Mouse (Mus musculus): ENCODE measurements at regions not wholly inside any gene's neighbourhood (a gene's known extent, or its start where the extent isn't known, plus 50 kb on each side); places are given as distances from the start of the nearest gene placed in this dataset.

DNA sequence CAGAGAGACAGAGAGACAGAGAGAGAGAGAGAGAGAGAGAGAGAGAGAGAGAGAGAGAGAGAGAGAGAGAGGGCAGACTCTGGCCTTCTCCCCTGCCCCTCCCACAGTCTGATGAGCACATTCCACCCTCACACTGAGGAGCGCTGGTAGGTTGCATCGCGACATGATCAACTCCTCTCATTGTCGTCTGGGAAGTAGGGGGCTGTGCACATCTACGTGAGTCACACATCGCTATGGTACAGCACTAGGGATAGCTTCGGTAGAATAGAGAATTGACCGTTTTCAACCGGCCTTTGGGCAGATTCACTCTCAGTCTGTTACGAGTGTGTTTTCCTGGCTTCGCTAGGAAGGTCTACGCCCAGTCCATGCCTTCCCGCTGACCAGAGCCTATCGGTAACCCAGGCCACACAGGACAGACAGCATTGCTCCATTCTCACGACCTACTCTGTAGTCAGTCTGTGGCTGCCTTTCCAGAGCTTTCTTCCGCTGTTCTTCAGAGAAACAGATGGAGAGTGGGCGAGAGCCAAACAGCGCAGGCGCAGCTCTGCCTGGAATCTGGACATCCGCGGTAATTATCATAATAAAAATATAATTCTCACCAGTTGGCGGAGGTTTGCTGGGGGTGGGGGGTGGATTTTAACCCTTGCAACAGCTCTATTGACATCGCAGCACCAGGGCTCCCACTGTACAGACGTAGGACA, 164.3 kb downstream of the Emp1 start:
- Histone ChIP-seq H3K9ac (no peak overlapping the region), H3K27ac (no peak overlapping the region), H3K9me3 (replicated peaks) (no peaks in the 10 kb centered on the region), H3K4me3 (no peak overlapping the region), H3K4me2 (replicated peaks) (no peak overlapping the region), H3K27me3 (0 out of 2 replicates have a peak, but pooled peaks cover 4% of the 10 kb centered on the region), H3K36me3 (no peaks in the 10 kb centered on the region), H3K4me1 (peaks cover 10% of the 10 kb centered on the region)
- WGBS = 84% methylated on average over 24 of the region's 24 CpGs
- ATAC-seq (ENCODE audit: low FRiP score) = peak; percentile 67; the same call in 1 of the 2 replicates

DNA sequence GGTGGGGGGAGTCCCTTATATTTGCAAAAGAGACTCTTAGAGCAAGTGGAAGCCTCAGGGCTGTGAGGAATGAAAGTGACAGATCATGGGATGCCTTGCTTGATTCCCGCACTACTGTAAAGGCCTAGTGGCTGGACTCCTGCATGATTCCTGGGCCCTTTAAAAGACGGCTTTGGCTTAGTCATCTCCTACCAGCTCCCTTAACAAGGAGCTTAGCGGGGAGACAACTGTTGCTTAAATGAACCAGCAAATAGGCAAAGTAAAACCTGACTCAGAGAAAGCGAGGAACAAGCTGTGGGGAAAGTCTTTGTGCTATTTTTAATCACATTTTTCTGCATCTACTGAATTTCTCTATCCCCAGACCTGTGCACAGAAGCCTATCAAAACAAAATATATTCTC, 165.5 kb downstream of the Emp1 start:
- no peak overlapping the region for H3K27ac ChIP-seq
- H3K4me2 ChIP-seq (replicated peaks) = no peak overlapping the region
- H3K9me3 ChIP-seq (replicated peaks) = no peaks in the 10 kb centered on the region
- peaks cover 10% of the 10 kb centered on the region for H3K4me1 ChIP-seq
- no peak overlapping the region for H3K9ac ChIP-seq
- H3K27me3 ChIP-seq = 0 out of 2 replicates have a peak, but pooled peaks cover 4% of the 10 kb centered on the region
- H3K4me3 ChIP-seq = no peak overlapping the region
- ATAC-seq (ENCODE audit: low FRiP score) = no peak
- 68% methylated on average over 4 of the region's 4 CpGs for WGBS
- H3K36me3 ChIP-seq = no peaks in the 10 kb centered on the region

DNA sequence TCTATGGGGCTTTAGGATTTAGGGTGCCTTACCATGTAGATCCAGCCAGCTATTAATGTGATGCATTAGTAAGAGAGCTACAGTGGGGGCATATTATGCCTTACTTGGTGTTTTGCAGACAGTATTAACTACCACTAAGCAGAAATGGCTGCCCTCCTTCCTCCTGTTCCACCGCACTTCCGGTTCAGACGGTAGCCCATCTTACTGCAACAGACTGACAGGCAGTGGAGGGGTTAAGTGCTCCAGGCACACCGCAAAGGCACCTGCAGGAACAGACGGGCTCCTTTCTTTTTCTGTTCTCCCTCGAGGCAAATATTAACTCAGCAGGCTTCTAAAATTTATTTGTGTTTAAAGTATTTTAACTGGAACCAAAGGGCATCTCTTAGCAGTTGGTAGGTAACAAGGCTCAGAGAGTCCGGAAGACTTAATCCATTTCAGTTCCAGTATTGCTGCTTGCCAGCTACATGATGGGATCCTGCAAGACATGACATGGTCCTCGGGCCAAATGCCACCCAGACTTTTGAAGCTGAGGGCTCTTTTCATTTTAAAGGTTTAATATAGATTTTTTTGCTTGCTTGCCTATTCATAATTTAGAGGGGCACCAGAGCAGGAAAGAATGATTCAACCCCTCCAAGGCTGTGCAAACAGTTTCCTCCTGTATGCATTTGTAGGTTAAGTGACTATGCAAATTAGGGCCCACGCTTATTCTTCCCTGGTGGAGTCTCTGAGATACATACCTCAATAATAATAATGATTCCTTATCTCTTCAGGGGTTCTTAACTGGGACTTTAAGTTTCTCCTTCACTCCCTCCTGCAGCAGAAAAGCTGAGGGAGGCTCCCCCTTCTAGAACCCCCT, 177.7 kb downstream of the Emp1 start:
- no peaks in the 10 kb centered on the region for H3K36me3 ChIP-seq
- H3K27ac ChIP-seq = no peak overlapping the region
- H3K4me3 ChIP-seq = no peak overlapping the region
- no peaks in the 10 kb centered on the region for H3K9me3 ChIP-seq (replicated peaks)
- H3K9ac ChIP-seq = no peak overlapping the region
- no peaks in the 10 kb centered on the region for H3K27me3 ChIP-seq
- WGBS = 46% methylated on average over 9 of the region's 9 CpGs
- H3K4me2 ChIP-seq (replicated peaks) = no peak overlapping the region
- H3K4me1 ChIP-seq = peaks cover 6% of the 10 kb centered on the region; the same call in 1 of the 2 replicates
- ATAC-seq (ENCODE audit: low FRiP score) = no peak

GRCm38 (mm10) chr6:135541566-135541965, 179.2 kb downstream of the Emp1 start:
- 60% methylated on average over 5 of the region's 5 CpGs for WGBS
- H3K4me2 ChIP-seq (replicated peaks) = no peak overlapping the region
- peaks cover 6% of the 10 kb centered on the region; the same call in 1 of the 2 replicates for H3K4me1 ChIP-seq
- H3K27ac ChIP-seq = no peak overlapping the region
- no peaks in the 10 kb centered on the region for H3K36me3 ChIP-seq
- no peak for ATAC-seq (ENCODE audit: low FRiP score)
- H3K9ac ChIP-seq = no peak overlapping the region
- H3K9me3 ChIP-seq (replicated peaks) = no peaks in the 10 kb centered on the region
- H3K27me3 ChIP-seq = no peaks in the 10 kb centered on the region
- no peak overlapping the region for H3K4me3 ChIP-seq

- Histone ChIP-seq H3K4me3 (no peak overlapping the region), H3K9ac (no peak overlapping the region), H3K36me3 (no peaks in the 10 kb centered on the region), H3K4me2 (replicated peaks) (no peak overlapping the region), H3K27me3 (no peaks in the 10 kb centered on the region), H3K9me3 (replicated peaks) (no peaks in the 10 kb centered on the region), H3K4me1 (peaks cover 6% of the 10 kb centered on the region; the same call in 1 of the 2 replicates), H3K27ac (no peak overlapping the region; the same call in 1 of the 2 replicates)
- 63% methylated on average over 5 of the region's 5 CpGs for WGBS
- ATAC-seq (ENCODE audit: low FRiP score) = no peak
Measured at GRCm38 (mm10) chr6:135542356-135542755, 180.0 kb downstream of the Emp1 start.

DNA sequence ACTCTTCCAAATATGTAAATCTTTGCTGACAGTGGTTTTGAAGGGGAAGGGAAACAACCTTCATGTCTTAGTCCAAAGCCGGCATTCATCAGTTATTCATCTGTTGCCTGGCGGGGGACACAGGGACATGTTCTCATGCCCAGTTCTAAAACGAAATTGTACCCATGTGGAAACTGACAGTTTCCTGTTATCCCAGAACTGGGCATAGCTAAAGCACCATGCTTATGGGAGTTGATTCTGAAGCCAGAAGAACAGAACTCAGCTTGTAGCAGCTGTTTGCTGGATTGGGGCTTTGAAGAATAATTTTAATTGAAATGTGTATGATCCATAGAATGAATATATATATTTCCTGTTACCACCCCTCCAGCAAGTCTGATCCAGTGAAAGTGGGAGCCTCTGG, 181.0 kb downstream of the Emp1 start:
- H3K9me3 ChIP-seq (replicated peaks) = no peaks in the 10 kb centered on the region
- H3K36me3 ChIP-seq = no peaks in the 10 kb centered on the region
- H3K9ac ChIP-seq = no peak overlapping the region
- H3K4me3 ChIP-seq = no peak overlapping the region
- WGBS = 73% methylated on average over 3 of the region's 3 CpGs
- ATAC-seq (ENCODE audit: low FRiP score) = no peak
- H3K27ac ChIP-seq = no peak overlapping the region
- no peak overlapping the region for H3K4me2 ChIP-seq (replicated peaks)
- no peaks in the 10 kb centered on the region for H3K27me3 ChIP-seq
- peaks cover 6% of the 10 kb centered on the region; the same call in 1 of the 2 replicates for H3K4me1 ChIP-seq

- WGBS = 53% methylated on average over 3 of the region's 3 CpGs
- Histone ChIP-seq H3K4me3 (no peak overlapping the region), H3K27me3 (no peaks in the 10 kb centered on the region), H3K4me2 (replicated peaks) (no peak overlapping the region), H3K36me3 (no peaks in the 10 kb centered on the region), H3K9me3 (replicated peaks) (no peaks in the 10 kb centered on the region), H3K4me1 (peaks cover 6% of the 10 kb centered on the region; the same call in 1 of the 2 replicates), H3K27ac (no peak overlapping the region), H3K9ac (no peak overlapping the region)
- ATAC-seq (ENCODE audit: low FRiP score) = no peak
Measured at GRCm38 (mm10) chr6:135543863-135544262, 181.5 kb downstream of the Emp1 start.

- H3K27me3 ChIP-seq = no peaks in the 10 kb centered on the region
- no peaks in the 10 kb centered on the region for H3K36me3 ChIP-seq
- H3K4me1 ChIP-seq = no peaks in the 10 kb centered on the region
- H3K9ac ChIP-seq = no peak overlapping the region
- H3K9me3 ChIP-seq (replicated peaks) = no peaks in the 10 kb centered on the region
- H3K4me2 ChIP-seq (replicated peaks) = no peak overlapping the region
- H3K4me3 ChIP-seq = no peak overlapping the region
- no peak overlapping the region for H3K27ac ChIP-seq
- ATAC-seq (ENCODE audit: low FRiP score) = no peak
- WGBS = 43% methylated on average over 3 of the region's 3 CpGs
Measured at GRCm38 (mm10) chr6:135550368-135550950, 188.1 kb downstream of the Emp1 start.

DNA sequence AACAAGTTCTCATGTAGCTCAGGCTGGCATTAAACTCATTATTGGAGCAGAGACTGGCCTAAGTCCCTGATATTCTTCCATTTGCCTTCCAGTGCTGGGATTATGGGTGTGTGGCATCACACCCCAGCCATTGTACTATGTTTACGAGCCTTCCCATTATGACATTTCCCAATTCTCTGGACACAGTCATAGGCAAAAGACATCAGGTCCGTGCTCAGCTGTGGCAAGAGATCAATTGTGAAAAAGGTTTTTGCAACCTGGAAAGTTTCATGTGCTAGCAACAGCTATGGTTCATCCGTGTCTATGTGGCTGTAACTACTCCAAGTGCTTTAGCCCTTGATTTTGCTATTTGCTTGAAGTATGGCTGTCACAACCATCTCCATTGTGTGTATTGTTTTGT, 190.1 kb downstream of the Emp1 start:
- WGBS = 89% methylated on average over 3 of the region's 3 CpGs
- Histone ChIP-seq H3K9me3 (replicated peaks) (no peaks in the 10 kb centered on the region), H3K27me3 (no peaks in the 10 kb centered on the region), H3K9ac (no peak overlapping the region), H3K36me3 (no peaks in the 10 kb centered on the region), H3K4me2 (replicated peaks) (no peak overlapping the region), H3K27ac (no peak overlapping the region), H3K4me3 (no peak overlapping the region), H3K4me1 (no peaks in the 10 kb centered on the region)
- no peak for ATAC-seq (ENCODE audit: low FRiP score)

- Histone ChIP-seq H3K4me3 (no peak overlapping the region), H3K4me2 (replicated peaks) (no peak overlapping the region), H3K36me3 (no peaks in the 10 kb centered on the region), H3K4me1 (peaks cover 11% of the 10 kb centered on the region; the same call in 1 of the 2 replicates), H3K9me3 (replicated peaks) (no peaks in the 10 kb centered on the region), H3K27ac (peak overlapping the region; percentile 45; the same call in 1 of the 2 replicates), H3K9ac (no peak overlapping the region), H3K27me3 (no peaks in the 10 kb centered on the region)
- WGBS = 61% methylated on average over 5 of the region's 5 CpGs
- ATAC-seq (ENCODE audit: low FRiP score) = peak; percentile 95
Measured at GRCm38 (mm10) chr6:135559501-135559907, 197.2 kb downstream of the Emp1 start.

GRCm38 (mm10) chr6:135562267-135562666, 199.9 kb downstream of the Emp1 start:
- H3K36me3 ChIP-seq = no peaks in the 10 kb centered on the region
- no peak overlapping the region for H3K9ac ChIP-seq
- 84% methylated on average over 2 of the region's 2 CpGs for WGBS
- H3K4me1 ChIP-seq = peaks cover 11% of the 10 kb centered on the region; the same call in 1 of the 2 replicates
- no peaks in the 10 kb centered on the region for H3K9me3 ChIP-seq (replicated peaks)
- H3K4me3 ChIP-seq = no peak overlapping the region
- no peak overlapping the region for H3K4me2 ChIP-seq (replicated peaks)
- H3K27ac ChIP-seq = no peak overlapping the region
- H3K27me3 ChIP-seq = no peaks in the 10 kb centered on the region
- ATAC-seq (ENCODE audit: low FRiP score) = no peak

DNA sequence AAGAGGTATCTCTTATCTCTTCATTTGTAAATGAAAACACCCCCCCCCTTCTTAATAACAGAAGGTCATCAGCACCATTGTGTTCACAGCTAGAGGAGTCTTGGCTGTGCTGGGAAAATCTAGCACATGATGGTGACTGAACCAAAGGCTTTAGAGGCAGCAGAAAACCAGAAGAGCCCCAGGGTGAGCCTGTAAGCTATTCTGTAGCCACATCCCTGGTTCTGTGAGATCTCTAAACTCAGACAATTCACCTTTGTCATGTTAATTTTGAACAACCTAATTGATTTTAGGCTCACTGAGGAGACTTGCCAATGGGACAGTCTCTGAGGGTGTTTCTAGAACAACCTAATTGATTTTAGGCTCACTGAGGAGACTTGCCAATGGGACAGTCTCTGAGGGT, 201.4 kb downstream of the Emp1 start:
- Histone ChIP-seq H3K27me3 (no peaks in the 10 kb centered on the region), H3K4me2 (replicated peaks) (no peak overlapping the region), H3K4me3 (no peak overlapping the region), H3K27ac (no peak overlapping the region), H3K9me3 (replicated peaks) (no peaks in the 10 kb centered on the region), H3K9ac (no peak overlapping the region), H3K36me3 (no peaks in the 10 kb centered on the region), H3K4me1 (peaks cover 11% of the 10 kb centered on the region; the same call in 1 of the 2 replicates)
- ATAC-seq (ENCODE audit: low FRiP score) = no peak

Measured in hindbrain, embryonic 12.5 days (tissue).